Mouse (Mus musculus) right cerebral cortex, postnatal 25 days (tissue): ENCODE data around the gene Cinp.
A peak's percentile ranks its signal among the peaks of the same experiment; 100 is the strongest.
"Not testable (repeated sequence)": the region's sequence is repeated elsewhere in the genome, so short reads cannot be mapped to it uniquely, and the experiment has no call there.

Experiments used
- DNase-seq: peaks from one replicate; pipeline ENCODE4 v3.0.0; 2022

Gene Cinp

DNA sequence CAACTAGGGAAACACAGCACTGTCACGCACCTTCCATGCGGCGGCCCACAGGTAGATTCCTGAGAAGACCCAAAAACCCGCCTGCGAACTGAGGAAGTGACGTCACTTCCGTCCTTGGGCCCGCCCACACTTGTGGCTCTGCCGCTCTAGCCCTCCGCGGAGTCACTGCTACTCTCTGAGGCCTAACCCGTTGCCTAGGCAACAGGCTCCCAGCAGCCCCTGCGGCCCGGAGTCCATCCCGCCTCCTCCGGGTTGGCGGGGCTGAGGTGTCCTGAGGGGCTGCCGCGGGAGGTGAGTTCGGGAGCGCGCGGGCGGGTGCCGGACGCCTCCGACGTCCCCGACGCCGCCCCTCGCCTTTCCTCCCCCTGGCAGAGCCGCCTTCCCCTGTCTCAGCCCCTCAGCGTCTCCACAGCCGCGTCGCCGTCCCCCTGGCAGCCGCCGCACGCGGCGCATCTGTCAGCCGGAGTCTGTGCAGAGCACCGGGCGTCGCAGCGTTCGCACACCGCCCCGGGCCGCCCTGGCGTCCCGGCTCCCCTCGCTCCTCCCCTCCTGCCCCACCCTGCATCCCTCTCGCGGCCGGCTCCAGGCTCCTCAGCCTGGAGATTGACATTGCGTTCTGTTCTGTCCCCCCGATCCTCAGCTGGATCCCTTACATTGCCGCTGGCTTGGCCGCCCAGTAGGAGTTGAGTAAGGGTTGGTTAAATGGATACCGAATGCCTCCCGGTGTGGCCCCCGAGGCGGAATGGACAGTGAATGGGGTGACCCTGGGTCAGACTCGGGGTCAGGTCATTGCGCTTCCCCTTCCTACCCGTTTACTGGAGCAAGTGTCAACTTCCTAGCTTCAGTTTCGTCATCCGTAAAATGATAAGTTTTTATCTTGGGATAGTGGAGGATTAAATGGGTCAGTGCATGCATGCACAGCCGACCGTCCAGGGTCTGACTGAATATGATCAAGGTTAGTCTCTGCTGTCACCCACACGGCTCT, at the start of gene Cinp, which contains the start of gene Tecpr2:
Cinp (minus strand) TSS at position 110 of the 985 bp plus-strand sequence.
Tecpr2 (plus strand) TSS at position 229 of the 985 bp plus-strand sequence.
- DNase-seq = peak; percentile 98

DNA sequence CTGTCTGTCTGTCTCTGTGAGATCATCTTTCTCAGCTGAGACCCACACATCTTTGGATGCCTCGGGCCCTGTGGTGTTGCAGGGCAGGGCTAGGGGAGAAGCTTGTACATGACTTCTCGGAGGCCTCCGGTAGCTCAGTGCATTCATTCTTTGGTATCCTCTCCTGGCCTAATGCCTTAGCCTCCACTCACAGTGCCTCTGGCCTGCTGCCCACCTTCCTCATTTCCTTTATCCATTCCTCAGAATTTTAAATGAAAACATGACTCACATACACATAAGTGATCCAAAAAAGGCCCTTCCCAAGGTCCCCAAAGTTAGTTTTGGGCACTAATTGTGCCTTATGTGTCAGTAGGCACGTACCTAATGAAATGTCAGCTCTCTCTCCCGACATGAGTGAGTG, 48.6 kb upstream of the Cinp start:
- DNase-seq = no peak

DNA sequence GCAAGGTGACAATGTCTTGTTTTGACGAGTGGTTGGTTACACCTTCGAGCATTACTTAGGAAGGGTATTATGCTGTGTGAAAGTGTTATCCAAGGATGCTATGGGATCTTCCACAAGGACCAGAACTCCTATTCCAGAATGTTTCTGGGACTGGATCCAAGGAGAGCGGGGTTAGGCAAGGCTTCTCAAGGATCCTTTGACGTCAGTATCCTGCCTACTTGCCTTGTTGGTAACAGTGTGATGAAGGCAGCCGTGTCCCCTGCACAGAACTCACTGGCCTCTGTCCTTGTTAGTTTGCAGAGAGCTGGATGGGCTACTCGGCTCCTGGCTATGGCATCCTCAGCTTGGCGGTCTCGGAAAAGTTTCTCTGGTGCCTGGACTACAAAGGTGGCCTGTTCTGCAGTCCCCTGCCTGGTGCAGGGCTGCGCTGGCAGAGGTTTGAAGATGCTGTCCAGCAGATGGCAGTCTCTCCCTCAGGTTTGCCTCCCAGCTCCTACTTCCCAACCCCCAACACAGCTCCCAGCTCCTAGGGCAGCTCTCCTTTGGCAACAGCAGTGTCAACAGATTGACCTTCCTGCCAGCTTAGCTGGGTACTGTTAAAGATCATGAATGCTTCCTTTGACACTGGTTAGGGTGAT, 47.2 kb upstream of the Cinp start:
- peak; percentile 80 for DNase-seq

DNA sequence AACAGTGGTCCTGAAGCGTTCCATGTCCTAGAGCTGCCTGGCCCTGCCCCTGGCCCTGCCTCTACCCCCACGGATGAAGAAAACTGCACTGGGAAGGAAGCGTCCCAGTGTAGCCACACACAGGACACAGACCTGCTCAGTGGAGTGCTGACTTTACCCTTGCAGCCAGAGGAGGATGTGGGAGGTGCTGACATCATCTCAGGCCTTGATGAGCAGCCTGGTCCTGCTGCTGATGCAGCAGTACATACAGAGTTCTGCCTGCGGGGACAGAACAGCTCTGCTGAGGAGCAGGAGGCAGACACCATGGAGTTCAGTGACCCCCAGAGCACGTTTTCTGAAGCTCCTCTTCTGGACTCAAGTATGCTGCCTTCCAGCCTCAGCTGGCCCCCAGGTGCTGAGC, 43.9 kb upstream of the Cinp start:
- peak; percentile 26 for DNase-seq

DNA sequence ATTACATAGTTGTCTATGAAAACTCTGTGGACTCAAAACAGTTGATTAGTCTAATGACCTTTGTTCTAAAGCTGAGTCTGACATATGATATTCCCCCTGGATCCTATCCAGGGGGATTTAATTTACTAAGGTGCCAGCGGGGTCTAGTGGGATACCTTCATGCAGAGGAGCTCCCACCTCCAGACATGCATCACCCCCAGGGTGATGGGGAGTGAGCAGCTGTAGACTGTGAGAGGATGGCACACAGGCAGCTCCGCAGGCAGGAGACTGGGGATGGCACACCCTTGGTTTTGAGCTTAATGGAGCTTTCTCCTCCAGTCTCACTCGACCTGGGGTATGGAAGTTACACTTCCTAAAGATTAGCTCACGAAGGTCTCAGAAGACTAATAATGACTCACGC, 32.6 kb upstream of the Cinp start:
- DNase-seq = no peak

DNA sequence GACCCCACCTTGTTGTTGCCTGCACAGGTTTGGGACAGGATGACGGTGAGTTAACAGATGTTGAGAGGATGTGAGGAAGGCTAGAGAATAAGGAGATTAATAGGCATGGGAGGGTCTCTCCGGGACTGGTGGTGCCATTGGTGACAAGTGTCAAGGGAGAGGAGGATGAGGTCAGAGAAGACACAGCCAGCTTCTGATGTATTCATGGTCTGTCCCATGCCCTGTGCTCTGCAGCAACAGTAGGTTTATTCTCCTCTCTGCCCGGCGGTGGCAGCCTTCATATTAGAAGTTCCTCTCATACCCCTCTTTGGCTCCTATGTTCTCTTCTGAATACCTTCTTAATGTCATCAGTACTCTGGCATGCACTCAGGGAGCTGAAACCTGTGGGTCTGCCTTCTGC, 31.3 kb upstream of the Cinp start:
- DNase-seq = no peak

DNA sequence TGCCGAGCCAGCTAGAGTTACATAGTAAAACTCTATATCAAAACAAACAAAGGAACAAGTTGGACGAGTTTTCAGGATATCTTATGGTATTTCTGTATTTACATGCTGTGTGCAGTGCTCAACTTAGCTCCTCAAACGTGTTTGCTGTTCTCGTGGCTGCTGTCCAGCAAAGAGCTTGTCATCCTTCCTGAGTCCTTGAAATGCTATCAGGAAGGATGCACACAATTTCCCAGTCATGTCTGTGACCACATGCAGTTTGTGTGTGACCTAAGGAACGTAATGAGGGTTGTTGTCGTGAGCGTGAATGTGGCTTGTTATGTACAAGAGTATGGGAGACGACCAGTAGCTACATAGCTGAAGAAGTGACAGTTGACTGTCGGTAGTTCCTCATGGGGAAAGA, 26.8 kb upstream of the Cinp start:
- no peak for DNase-seq

DNA sequence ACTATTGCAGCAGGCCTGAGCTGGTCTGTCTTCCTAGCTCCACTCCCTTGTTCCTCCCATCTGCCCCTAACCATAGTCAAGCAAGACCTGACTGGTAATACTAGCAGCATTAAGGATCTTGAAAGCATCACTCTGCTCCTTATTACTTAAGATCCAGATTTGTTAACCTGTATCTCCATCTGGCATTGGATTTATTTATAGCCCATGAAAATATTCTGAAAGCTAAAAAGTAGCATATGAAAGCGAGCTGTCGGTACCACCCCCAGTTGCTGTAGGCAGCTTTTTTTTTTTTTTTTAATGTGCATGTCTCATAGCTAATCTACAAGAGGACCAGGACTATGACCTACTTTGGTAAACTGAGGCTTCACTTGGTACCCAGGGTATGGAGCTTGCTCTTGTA, 21.0 kb upstream of the Cinp start:
- no peak for DNase-seq

DNA sequence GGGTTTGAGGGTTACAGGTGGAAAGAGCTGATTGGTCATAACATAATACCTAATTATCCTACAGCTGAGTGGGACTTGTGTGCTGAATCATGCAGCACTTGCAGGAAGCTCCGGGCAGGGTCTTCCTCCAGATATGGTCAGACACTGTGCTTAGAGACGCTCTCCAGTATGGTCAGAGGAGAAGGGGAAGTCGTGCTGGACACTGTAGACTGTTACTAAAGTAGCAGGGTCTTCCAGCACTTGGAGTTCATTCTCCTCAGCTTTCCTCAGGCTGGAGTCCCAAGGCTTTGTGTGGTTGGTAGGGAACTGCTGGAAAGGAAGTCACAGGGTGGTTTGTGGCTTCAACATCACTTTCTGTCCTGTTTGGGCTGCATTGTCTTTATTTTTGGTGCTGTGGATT, 18.9 kb upstream of the Cinp start:
- no peak for DNase-seq

DNA sequence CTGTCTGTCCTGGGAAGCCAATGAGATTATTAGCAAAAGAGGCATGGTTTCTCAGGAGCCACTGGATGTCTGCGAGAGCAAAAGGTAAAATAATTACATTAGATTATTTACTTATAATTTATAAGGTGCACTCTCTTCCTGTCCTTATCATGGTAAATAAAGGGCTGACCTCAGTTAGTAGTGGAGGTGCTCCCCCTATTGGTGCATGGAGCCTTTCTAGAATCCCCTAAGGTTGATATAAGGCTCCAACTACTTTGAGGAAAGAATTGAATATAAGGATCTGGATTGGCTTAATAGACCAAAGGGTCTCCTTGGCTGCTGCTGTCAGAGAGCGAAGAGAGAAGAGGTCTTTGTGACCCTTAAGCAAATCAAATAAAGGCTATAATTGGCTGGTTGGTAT, 14.6 kb upstream of the Cinp start:
- DNase-seq = no peak

DNA sequence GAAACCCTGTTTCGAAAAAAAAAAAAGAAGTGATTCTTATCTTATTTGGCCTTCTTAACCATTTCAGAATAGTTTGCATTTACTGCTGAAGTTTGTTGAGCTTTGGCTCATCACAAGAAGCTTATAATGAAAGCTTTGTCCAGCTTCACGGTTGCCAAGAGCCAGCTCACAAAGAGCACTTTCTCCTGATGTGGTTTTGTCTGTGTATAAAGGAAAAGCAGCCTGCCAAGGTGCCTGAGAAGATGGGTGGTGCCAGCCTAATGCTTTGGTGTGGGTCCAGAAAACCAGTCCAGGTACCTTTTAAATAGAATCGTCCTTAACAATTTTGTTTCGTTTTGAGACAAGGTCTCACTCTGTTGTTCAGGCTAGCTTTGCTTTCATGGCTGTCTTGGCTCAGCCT, 13.2 kb upstream of the Cinp start:
- no peak for DNase-seq

DNA sequence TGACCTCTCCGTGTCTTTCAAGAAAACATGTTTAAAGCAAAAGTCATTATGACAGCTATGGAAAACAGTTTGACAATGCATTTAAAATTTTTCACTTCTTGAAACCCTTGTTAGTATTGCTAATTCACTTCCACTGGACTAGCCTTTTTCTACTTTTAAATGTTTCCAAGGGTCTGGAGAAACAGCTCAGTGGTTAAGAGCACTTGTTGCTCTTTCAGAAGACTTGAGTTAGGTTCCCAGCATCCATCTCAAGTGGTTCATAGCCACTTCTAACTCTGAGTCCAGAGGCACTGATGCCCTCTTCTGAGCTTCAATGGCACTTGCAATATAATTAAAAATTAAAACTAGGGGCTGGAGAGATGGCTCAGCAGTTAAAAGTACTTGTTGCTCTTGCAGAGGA, 2.9 kb upstream of the Cinp start:
- no peak for DNase-seq

DNA sequence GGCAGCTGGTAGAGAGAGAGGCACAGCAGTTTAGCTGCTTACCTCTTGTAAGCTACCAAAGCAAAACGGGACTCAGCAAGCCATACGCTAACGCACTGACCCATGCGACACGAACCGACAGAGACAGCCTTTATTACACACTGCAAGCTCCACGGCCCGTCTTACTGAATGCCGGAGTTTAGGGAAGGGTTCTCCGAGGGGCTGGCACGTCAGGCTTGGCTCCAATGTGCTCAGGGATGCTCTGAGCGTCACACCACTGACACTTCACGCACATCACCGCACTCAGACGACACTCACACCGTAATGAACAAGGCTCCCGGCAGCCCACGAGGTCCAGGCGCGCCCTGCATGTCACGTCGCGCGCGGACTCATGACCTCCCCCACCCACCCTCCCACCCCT, 339 bp downstream of the Cinp start:
- DNase-seq = no peak

DNA sequence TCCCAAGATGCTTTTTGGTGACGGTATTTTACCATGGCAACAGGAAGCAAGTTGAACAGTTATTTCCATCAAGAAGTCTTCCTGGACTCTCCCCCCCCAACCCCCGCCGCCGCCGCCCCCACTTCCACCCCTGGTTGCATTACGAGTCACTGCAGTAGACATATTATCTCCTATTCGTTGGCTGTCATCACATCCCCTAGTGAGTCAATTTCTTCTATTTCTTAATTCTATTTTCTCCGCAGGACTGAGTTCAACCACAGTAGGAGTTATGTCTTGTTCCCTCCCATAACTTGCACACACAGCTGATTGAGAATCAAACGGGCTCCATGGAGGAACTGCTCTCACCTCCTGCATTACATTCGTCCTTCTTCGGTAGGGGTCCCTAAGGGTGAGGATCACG, 839 bp downstream of the Cinp start:
- no peak for DNase-seq

DNA sequence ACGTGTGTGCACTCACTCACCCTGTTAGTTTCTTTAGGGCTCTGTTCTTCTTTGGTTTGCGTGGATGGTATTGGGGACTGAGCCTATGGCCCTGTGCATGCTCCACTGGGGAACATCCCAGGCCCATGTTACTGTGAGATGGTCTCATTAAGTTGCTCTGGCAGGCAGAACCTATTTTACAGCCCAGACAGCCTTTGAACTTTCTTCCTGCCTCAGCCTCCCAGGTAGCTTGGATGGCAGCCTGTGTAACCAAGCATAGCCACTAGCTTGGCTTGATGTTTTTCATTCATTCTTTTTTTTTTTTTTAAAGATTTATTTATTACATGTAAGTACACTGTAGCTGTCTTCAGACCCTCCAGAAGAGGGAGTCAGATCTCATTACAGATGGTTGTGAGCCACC, 3.7 kb downstream of the Cinp start:
- no peak for DNase-seq

DNA sequence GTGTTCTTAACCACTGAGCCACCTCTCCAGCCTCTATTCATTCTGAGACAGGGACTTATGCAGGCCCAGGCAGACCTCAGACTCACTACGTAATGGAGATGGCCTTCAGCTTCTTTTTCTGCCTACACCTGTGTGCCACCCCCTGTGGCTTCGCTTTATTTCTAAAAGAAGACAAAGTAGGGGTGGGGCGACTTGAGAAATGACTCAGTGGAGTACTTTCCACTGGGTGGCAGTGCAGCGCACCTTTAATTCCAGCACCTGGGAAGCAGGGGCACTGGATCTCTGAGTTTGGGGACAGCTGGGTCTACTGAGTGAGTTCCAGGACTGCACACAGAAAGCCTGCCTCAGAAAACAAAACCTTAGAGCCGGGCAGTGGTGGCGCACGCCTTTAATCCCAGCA, 6.7 kb downstream of the Cinp start:
- DNase-seq = no peak

DNA sequence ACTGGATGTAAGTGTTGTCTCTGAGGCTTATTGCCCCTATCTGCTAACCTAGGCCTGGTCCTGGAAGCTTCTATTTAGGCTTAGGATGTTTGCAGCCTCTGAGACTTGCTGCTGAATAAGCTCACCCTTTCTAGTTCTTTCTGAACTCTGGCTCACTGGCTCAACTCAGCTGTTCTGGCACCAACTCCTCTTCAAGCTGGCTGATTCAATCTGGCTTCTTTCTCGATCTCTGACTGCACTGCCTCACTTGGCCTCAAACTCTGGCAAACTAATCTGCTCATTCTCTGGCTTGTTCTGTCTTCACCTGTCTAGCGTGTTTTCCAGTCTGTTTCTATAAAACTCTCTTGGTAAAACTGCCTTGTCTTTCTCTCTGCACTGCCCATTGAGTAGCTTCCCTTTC, 13.6 kb downstream of the Cinp start:
- no peak for DNase-seq

DNA sequence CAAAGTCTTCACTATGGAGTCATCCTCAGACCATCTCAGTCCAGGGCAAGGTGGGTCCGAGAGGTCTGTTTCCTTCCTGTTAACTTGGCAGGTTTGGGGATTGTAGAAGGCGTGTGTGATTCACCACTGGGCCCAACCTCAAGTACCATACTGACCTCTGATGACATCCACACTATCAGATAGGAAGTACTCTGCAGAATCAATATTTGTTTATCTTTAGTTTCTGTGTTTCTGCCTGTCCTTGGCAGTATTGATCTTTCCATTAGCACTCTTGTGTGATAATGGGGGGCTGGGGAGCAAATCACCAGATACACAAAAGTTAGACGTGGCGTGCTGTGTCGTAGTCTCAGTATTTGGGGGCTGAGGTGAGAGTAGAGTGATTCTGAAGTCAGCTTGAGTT, 17.7 kb downstream of the Cinp start:
- no peak for DNase-seq

DNA sequence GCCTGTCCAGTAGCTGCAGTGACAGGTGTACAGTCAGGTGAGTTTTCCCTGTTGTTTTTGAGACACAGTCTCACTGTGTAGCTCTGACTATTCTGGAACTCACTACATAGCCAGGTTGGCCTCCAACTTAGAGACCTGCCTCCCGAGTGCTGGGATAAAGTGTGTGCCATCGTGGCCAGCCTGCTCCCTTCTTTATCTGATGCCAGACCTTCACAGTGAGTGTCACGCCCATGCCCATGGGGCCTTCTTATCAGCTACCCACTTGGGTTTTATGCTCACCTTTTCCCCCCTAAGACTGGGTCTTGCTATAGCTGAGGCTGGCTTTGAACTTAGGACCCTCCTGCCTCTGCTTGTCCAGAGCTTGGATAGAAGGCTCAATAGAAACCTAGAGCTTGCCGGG, 18.8 kb downstream of the Cinp start:
- DNase-seq = no peak

DNA sequence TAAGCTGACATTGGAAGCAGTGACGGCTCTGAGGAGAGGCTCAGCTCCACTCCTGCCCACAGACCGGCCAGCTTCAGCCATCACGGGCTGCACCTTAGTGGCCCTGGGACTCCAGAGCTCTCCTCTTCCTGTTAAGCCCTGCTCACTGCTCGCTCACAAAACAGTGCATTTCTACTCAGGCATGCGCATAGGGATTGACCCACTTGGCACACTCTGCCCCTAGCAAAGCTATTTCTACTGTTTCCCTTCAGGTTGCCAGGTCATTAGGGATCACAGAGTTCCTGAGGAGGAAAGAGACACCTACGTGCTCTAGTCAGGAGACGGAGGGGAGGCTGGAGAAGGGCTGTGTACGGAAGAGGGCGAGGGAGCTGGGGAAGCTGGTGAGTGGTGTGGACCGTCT, 23.0 kb downstream of the Cinp start:
- DNase-seq = no peak

DNA sequence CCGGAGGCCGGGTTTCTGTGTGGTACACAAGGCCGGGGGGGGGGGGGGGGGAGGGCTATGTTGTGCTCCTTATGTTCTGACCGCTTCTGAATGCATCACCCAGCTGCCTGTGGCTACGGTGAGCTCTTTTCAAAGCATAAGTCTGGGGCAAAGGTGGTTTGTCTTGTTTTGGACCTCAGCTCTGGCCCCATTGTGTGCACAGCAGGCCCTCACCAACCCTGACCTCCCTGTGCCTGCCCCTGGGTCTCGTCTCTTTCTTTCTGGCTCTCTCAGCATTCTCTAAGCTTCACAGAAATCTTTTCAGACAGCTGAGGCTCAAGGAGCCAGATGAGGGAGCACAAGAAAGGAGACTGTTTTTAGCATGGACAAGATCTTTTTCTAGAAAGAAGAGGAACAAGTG, 23.4 kb downstream of the Cinp start:
- no peak for DNase-seq

DNA sequence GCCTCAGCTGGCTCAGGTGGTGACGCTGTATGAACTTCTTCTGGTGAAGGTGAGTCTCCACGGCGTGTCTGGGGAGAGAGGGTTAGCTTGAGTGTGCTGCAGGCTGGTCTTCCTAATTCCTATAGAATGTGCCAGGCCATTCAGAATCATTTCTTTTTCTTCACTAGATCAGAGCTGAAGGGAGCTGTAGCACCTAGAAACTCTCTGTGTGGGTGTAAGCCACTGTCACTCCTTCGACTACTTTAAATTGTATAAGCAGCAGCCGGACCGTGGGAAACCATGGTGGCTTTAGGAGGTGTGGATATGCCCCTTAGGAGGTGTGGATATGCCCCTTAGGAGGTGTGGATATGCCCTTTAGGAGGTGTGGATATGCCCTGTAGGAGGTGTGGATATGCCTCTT, 24.9 kb downstream of the Cinp start:
- no peak for DNase-seq

DNA sequence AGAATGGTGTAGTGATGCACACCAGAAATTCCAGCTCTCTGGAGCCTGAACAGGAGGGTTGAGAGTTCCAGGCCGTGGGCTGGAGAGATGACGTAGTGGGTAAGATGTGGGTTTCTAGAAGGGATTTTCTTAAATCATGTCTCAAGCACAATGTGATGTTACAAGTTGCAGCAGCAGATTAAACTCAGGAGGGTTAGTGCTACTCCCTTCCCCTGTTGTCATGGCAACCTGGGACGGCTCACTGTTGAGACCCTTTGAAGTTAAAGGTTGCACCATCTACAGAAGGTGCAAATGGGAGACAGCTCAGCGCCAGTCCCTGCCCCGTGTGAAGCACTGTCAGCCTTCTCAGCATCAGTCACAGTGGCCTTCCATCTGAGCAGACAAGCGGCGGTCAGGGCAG, 27.7 kb downstream of the Cinp start:
- DNase-seq = no peak

DNA sequence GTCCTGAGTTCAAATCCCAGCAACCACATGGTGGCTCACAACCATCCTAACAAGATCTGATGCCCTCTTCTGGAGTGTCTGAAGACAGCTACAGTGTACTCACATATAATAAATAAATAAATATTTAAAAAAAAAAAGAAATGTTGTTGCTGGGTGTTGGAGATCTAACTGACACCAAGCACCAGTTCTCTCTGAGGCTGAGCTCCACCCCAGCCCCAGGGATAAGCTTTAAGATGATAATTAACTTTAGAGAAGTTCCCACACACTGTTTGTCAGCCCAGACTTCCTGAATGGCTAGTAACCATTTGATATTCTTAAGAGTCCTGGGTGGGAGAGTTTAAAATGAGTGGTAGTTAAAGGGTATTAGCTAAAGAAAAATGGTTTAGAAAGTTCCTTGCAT, 28.7 kb downstream of the Cinp start:
- DNase-seq = no peak

DNA sequence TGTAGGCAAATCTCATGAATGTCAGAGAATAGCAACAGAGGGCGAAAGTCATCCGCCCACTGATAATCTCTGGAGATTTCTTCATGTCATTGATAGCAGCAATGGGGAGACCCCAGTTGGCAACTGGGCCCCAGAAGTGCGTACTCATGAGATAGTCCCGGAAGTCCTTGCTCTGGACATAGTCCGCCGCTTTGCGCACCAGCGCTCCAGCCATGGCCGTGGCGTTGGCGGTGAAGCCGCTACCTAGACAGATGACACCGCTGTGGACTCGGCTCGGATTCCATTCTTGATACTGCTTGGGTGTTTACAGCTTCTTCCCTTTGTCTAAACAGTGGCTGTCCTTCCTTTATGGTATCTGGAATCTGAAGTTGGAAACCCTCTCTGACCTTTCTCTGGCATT, 30.3 kb downstream of the Cinp start:
- not testable (repeated sequence) for DNase-seq
